Mouse (Mus musculus) heart, adult 2 months (tissue): Measurements from ENCODE around the gene Dap. TPM values are rescaled to one million over a fixed set of nuclear protein-coding genes. Genes with fewer than 3 reads are reported as not detected.

Experiments
- DNase-seq, 2 experiments: peaks; one replicate each; pipeline ENCODE4 v3.0.0; 2021
- H3K27ac ChIP-seq: fragments of 200-600 bp; 2 replicates; pipeline ENCODE4 v1.8.1; 2022
- H3K27me3 ChIP-seq: fragments of 200-500 bp; 2 replicates; pipeline ENCODE4 v1.6.1; 2012; ENCODE audit warnings: mild to moderate bottlenecking, low read length, inconsistent platforms, mixed read lengths; ENCODE audit not compliant: control insufficient read depth, insufficient read depth
- H3K36me3 ChIP-seq: fragments of 200-500 bp; 2 replicates; pipeline ENCODE4 v1.6.1; 2012; ENCODE audit warnings: low read length, inconsistent platforms; ENCODE audit not compliant: control insufficient read depth, insufficient read depth
- H3K4me1 ChIP-seq: fragments of 200-500 bp; 2 replicates; pipeline ENCODE4 v1.6.1; 2011; ENCODE audit warnings: low read length; ENCODE audit not compliant: control insufficient read depth, insufficient read depth
- H3K4me3 ChIP-seq: fragments of 200-600 bp; 2 replicates; pipeline ENCODE4 v1.8.1; 2022
- H3K79me2 ChIP-seq: fragments of 200-500 bp; replicated peaks from 2 replicates; pipeline ENCODE4 v1.6.1; 2012; ENCODE audit warnings: mild to moderate bottlenecking, inconsistent platforms, low read length, moderate library complexity, mixed read lengths; ENCODE audit not compliant: control insufficient read depth, insufficient read depth
- H3K9ac ChIP-seq: fragments of 200-500 bp; 2 replicates; pipeline ENCODE4 v1.6.1; 2012; ENCODE audit warnings: low read depth, mild to moderate bottlenecking, control low read depth, inconsistent platforms, low read length, mixed read lengths
- CTCF ChIP-seq: fragments of 200-600 bp; IDR thresholded peaks from 2 replicates; pipeline ENCODE4 v1.8.1; 2022; ENCODE audit warnings: antibody characterized with exemption, mild to moderate bottlenecking, moderate library complexity
- EP300 ChIP-seq: fragments of 200-500 bp; IDR thresholded peaks from 2 replicates; pipeline ENCODE4 v1.6.1; 2011; ENCODE audit warnings: low read depth, low read length, control low read depth; ENCODE audit not compliant: insufficient read depth
- POLR2A ChIP-seq: fragments of 200-500 bp; IDR thresholded peaks from 2 replicates; pipeline ENCODE4 v1.6.1; 2011; ENCODE audit warnings: mild to moderate bottlenecking, low read depth, low read length, control low read depth; ENCODE audit not compliant: insufficient read depth
- WGBS: fragments of 180-500 bp; shearing (Covaris S2); methylation state at CpG from one replicate; pipeline ENCODE4 v1.1.7; 2018; 5-methylcytosine and 5-hydroxymethylcytosine counted together
- intact Hi-C: fragments of 180-260 bp; cut with DNase I; formaldehyde crosslinking; loops from one replicate; pipeline ENCODE4 v1.15.1; 2025
- polyA plus RNA-seq: library from polyadenylated mRNA; depleted of rRNA; stranded (reverse); fragments of >200 nt; gene quantifications from 2 replicates; pipeline ENCODE4 v1.2.3, GENCODE M21; 2012
- total RNA-seq, 2 experiments: library from RNA; stranded (reverse); gene quantifications; 2 replicates each; pipeline ENCODE4 v1.2.3; 2021

Gene Dap
- total and polyA plus RNA-seq, 3 experiments = 17.7 to 27.0 (median 18.8) TPM

- Histone ChIP-seq H3K36me3 (no peaks in the 10 kb centered on the region), H3K27me3 (no peaks in the 10 kb centered on the region), H3K4me1 (peaks cover 3% of the 10 kb centered on the region; the same call in 1 of the 2 replicates), H3K27ac (no peak overlapping the region), H3K9ac (no peak overlapping the region), H3K4me3 (no peak overlapping the region), H3K79me2 (no peaks in the 10 kb centered on the region)
- DNase-seq = no peak
- no peak for TF ChIP-seq EP300
- TF ChIP-seq POLR2A = no peak
- no peak for TF ChIP-seq CTCF
- 58% methylated on average over 7 of the region's 7 CpGs for WGBS
- intact Hi-C loops = no loop called here
These were observed 24.8 kb downstream of the Dap start for GRCm38 (mm10) chr15:31248882-31249281.

DNA sequence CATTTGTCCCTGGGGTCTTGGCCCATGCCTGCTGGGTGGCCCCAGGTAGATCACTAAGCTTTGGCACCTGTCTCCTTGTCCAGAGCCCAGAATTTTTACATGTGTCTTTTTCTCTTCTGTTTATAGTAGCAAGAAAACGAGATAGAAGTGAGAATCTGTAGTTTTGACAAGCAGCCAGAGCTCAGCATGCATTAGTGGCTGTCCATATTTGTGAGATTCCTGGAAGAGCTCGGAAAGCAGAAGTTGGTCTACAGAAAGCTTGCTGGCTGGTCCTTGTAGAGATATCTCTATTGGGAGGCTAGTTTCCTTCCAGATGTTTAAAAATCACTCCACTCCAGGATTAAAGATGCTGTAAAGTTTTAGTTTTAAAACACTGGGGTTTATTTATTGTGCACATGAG is 25.9 kb downstream of the Dap start:
- no peaks in the 10 kb centered on the region for H3K36me3 ChIP-seq
- WGBS = 40% methylated on average over 2 of the region's 2 CpGs

DNA sequence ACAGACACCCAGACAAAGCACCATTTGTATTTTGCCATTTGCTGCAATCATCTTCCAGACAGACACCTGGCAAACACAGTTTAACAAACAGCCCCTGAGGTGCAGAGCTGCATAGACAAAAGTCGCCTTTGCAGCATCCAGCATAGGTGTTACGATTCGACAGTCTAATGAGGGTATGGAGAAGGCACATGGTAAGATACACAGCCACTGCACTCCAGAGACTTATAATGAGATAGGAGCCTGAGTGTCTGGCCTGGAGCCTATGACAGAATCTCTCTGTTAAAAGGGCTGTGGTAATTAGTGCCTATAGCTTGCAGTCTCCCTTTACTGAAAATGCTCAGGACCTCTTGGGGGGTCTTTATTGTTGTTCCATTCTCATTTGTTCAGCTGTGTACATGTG is 26.6 kb downstream of the Dap start:
- 86% methylated on average over 3 of the region's 3 CpGs for WGBS
- Histone ChIP-seq H3K4me3 (no peak overlapping the region), H3K79me2 (no peaks in the 10 kb centered on the region), H3K27me3 (no peaks in the 10 kb centered on the region), H3K27ac (no peak overlapping the region), H3K4me1 (peaks cover 1% of the 10 kb centered on the region; the same call in 1 of the 2 replicates), H3K9ac (no peak overlapping the region), H3K36me3 (no peaks in the 10 kb centered on the region)
- no peak for DNase-seq
- no peak for TF ChIP-seq CTCF
- TF ChIP-seq EP300 = no peak
- no peak for TF ChIP-seq POLR2A
- intact Hi-C loops = no loop called here

More for the DNA sequence above, 25.9 kb downstream of the Dap start:
- Histone ChIP-seq H3K27ac (no peak overlapping the region), H3K27me3 (no peaks in the 10 kb centered on the region), H3K79me2 (no peaks in the 10 kb centered on the region), H3K9ac (no peak overlapping the region), H3K4me1 (peaks cover 3% of the 10 kb centered on the region; the same call in 1 of the 2 replicates), H3K4me3 (no peak overlapping the region)
- intact Hi-C loops = no loop called here
- no peak for DNase-seq
- TF ChIP-seq POLR2A (no peak), EP300 (no peak)

DNA sequence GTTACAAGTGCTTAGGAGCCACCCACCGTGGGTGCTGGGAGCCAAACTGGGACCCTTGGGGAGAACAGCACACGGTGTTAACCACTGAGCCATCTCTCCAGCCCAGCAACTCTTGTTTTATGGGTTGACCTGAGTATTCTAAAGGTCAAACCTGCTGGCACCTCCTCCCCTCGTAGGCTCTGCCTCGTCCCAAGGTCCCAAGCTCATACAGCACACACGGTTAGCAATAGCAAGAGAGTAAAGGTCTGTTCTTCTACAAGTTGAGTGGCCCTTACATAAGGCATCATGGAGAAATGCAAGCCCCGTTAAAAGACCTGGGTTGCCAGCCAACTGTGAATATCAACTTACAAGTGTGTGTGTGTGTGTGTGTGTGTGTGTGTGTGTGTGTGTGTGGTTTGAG is 27.1 kb downstream of the Dap start:
- H3K36me3 ChIP-seq = no peaks in the 10 kb centered on the region
- 91% methylated on average over 6 of the region's 6 CpGs for WGBS
- no peaks in the 10 kb centered on the region for H3K79me2 ChIP-seq
- H3K9ac ChIP-seq = no peak overlapping the region
- TF ChIP-seq CTCF (no peak), POLR2A (no peak), EP300 (no peak)
- peaks cover 4% of the 10 kb centered on the region; the same call in 1 of the 2 replicates for H3K4me1 ChIP-seq
- DNase-seq = no peak
- H3K27me3 ChIP-seq = no peaks in the 10 kb centered on the region
- H3K4me3 ChIP-seq = no peak overlapping the region
- intact Hi-C loops = no loop called here
- H3K27ac ChIP-seq = no peak overlapping the region

- DNase-seq = no peak
- Histone ChIP-seq H3K27ac (no peak overlapping the region), H3K79me2 (no peaks in the 10 kb centered on the region), H3K9ac (no peak overlapping the region), H3K27me3 (no peaks in the 10 kb centered on the region), H3K36me3 (no peaks in the 10 kb centered on the region), H3K4me3 (no peak overlapping the region), H3K4me1 (peaks cover 4% of the 10 kb centered on the region; the same call in 1 of the 2 replicates)
- TF ChIP-seq EP300 = no peak
- TF ChIP-seq POLR2A = no peak
- no peak for TF ChIP-seq CTCF
- intact Hi-C loops = no loop called here
- WGBS = 63% methylated on average over 16 of the region's 16 CpGs
These were observed 28.6 kb downstream of the Dap start for GRCm38 (mm10) chr15:31252590-31253311.

DNA sequence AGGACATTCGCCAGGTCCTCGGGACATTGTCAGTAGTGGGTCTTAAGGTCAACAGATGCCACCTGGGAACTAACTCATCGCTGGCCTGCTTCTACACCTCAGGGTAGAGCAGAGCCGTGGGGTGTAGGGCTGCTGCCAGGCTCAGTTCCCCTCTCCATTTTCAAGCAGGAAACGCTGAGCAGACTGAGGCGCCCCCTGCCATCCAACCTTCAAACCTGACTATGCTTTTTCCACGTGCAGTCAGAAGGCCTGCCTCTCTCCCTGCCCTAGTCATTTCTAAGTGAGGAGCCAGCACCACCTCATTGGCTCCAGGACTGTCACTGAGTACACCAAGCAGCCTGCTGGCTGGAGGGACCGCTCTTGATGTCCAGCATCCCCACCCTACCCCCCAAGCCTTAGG is 29.3 kb downstream of the Dap start:
- intact Hi-C loops = no loop called here
- Histone ChIP-seq H3K36me3 (no peaks in the 10 kb centered on the region), H3K4me3 (no peak overlapping the region), H3K4me1 (0 out of 2 replicates have a peak, but pooled peaks cover 2% of the 10 kb centered on the region), H3K9ac (no peak overlapping the region), H3K79me2 (no peaks in the 10 kb centered on the region), H3K27me3 (no peaks in the 10 kb centered on the region), H3K27ac (no peak overlapping the region)
- WGBS = 72% methylated on average over 8 of the region's 8 CpGs
- no peak for DNase-seq
- TF ChIP-seq EP300 = no peak
- TF ChIP-seq CTCF = no peak
- no peak for TF ChIP-seq POLR2A
